Mouse (Mus musculus) embryonic stem cell, embryonic (primary cell): Measurements from ENCODE around the gene Ddx25.

Experiments used
- CTCF ChIA-PET, 4 experiments: fragments of 300-600 bp in 2 of 4; fragments of 350-600 bp in 2 of 4; sonication (Branson Sonifier 250); formaldehyde crosslinking; loops; one replicate each; lab custom pipeline; 2022; ENCODE audit warnings: inconsistent platforms in 2 of 4; lab: Charles Lee
- POLR2A ChIA-PET, 4 experiments: fragments of 300-600 bp in 2 of 4; fragments of 350-600 bp in 2 of 4; sonication (Branson Sonifier 250); formaldehyde crosslinking; loops; one replicate each; lab custom pipeline; 2022; ENCODE audit warnings: antibody characterized with exemption in 4 of 4, inconsistent platforms in 1 of 4; lab: Charles Lee

The Ddx25 gene

GRCm38 (mm10) chr9:35546745-35547144 lies 11.6 kb downstream of the Ddx25 start:
- POLR2A ChIA-PET, result interaction anchor here in 2 of 4 experiments (1.3 to 2.3 kb wide), 2 partner anchors 13 to 23 kb away, joined by 4 to 6 read pairs; partner anchors contain the start of genes Hyls1 (in 1 of the 2) and Pate2 (in 1 of the 2)
- CTCF ChIA-PET, result interaction anchor here in 1 of 4 experiments (1.9 kb wide), 1 partner anchor 12 kb away, joined by 9 read pairs; no protein-coding TSS in a partner anchor

GRCm38 (mm10) chr9:35545704-35546103 lies 12.6 kb downstream of the Ddx25 start:
- POLR2A ChIA-PET, result interaction anchor here in 2 of 4 experiments (1.0 to 2.3 kb wide), 3 partner anchors 14 to 25 kb away, joined by 3 to 6 read pairs (median 4); partner anchors contain the start of genes Hyls1 (in 2 of the 2) and Pate2 (in 2 of the 2)
- CTCF ChIA-PET, result interaction anchor here in 3 of 4 experiments (0.5 to 1.9 kb wide), 5 partner anchors 11 to 263 kb away, joined by 3 to 9 read pairs (median 3); no protein-coding TSS in a partner anchor

GRCm38 (mm10) chr9:35544666-35545065 lies 13.7 kb downstream of the Ddx25 start:
- POLR2A ChIA-PET, result interaction anchor here in 1 of 4 experiments (1.3 kb wide), 1 partner anchor 262 kb away, joined by 3 read pairs; no protein-coding TSS in a partner anchor
- CTCF ChIA-PET, result interaction anchor here in 2 of 4 experiments (1.1 to 1.4 kb wide), 2 partner anchors 10 to 262 kb away, joined by 3 read pairs; no protein-coding TSS in a partner anchor

DNA sequence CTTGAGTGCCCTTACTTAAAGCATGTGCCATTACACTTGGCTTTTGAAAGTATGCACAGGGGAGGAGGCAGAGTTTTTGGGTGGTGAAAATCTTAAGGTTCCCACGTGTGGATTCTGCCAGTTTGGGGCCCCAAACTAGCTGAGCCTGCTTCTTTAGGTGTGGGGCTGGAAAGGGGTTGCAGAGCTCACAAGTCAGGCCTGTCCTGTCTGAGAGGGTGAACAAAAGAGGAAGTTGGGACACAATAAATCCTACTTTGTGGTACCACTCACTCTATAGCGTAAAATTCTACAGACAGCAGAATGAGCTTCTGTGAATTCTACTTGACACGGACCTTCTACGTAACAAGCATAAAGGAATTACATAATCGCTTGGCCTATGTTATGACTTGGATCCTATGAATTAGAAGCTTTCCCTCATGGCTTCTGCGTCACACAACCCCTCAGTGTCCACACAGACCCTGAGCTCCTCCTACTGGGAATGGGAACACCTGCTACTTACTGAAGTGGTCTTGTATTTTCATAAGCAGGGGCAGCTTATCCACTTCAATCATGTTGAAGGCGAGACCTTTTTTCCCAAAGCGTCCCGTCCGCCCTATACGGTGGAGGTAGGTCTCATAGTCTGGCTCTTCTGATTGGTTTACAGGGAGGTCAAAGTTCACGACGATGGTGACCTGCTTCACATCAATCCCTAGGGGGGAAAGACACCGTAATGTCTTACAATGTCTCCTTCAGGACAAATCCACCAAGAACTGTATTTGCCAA lies 15.0 kb downstream of the Ddx25 start:
- ChIA-PET CTCF (interaction anchor here in 3 of 4 experiments (0.6 to 1.8 kb wide), 6 partner anchors 8 to 319 kb away, joined by 3 to 6 read pairs (median 3); no protein-coding TSS in a partner anchor), POLR2A (interaction anchor here in 1 of 4 experiments (1.3 to 1.5 kb wide), 2 partner anchors 15 to 16 kb away, joined by 4 to 5 read pairs; partner anchors contain the start of genes Ddx25 and Pus3)

DNA sequence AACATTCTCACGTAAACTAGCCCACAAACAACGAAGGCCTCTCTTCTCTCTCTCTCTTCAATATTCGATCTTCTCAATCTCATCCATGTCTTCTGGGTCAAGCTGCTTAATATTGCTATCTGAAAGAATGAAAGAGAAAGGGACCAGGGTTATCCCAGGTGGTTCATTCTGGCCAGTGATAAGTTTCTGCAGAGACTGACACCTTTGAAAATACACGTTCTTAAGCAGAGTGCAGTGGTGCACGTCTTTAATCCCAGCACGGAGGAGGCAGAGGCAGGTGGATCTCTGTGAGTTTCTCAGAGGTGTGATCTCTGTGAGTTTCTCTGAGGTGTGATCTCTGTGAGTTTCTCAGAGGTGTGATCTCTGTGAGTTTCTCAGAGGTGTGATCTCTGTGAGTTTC lies 16.4 kb downstream of the Ddx25 start:
- ChIA-PET CTCF (interaction anchor here in 3 of 4 experiments (0.6 to 2.9 kb wide), 28 partner anchors 10 to 680 kb away, joined by 3 to 43 read pairs (median 4); partner anchors contain the start of genes Srpr (in 3 of the 3) and Tirap (in 3 of the 3)), POLR2A (interaction anchor here in 2 of 4 experiments (0.6 to 1.7 kb wide), 5 partner anchors 12 to 260 kb away, joined by 3 to 4 read pairs (median 3); no protein-coding TSS in a partner anchor)

GRCm38 (mm10) chr9:35541488-35541887 lies 16.8 kb downstream of the Ddx25 start:
- ChIA-PET CTCF (interaction anchor here (0.6 to 2.9 kb wide), 45 partner anchors 10 to 1671 kb away, joined by 3 to 43 read pairs (median 4); partner anchors contain the start of genes Srpr (in 3 of the 4), Tirap (in 3 of the 4), Fam118b (in 1 of the 4) and Rpusd4 (in 1 of the 4)), POLR2A (interaction anchor here in 3 of 4 experiments (0.6 to 1.7 kb wide), 7 partner anchors 13 to 259 kb away, joined by 3 to 4 read pairs (median 3); no protein-coding TSS in a partner anchor)

GRCm38 (mm10) chr9:35541024-35541423 lies 17.3 kb downstream of the Ddx25 start:
- POLR2A ChIA-PET, result interaction anchor here in 3 of 4 experiments (0.6 to 1.7 kb wide), 6 partner anchors 15 to 982 kb away, joined by 3 to 4 read pairs (median 4); no protein-coding TSS in a partner anchor
- CTCF ChIA-PET, result interaction anchor here (0.6 to 2.9 kb wide), 43 partner anchors 9 to 1671 kb away, joined by 3 to 43 read pairs (median 4); partner anchors contain the start of genes Srpr (in 3 of the 4), Tirap (in 3 of the 4), Fam118b (in 1 of the 4) and Rpusd4 (in 1 of the 4)

GRCm38 (mm10) chr9:35539001-35539750 lies 19.2 kb downstream of the Ddx25 start:
- CTCF ChIA-PET, result interaction anchor here in 3 of 4 experiments (0.6 to 2.9 kb wide), 8 partner anchors 15 to 257 kb away, joined by 3 to 20 read pairs (median 4); no protein-coding TSS in a partner anchor
- POLR2A ChIA-PET, result interaction anchor here in 2 of 4 experiments (0.7 to 1.2 kb wide), 5 partner anchors 15 to 272 kb away, joined by 3 to 4 read pairs (median 3); partner anchors contain the start of genes Fam118b (in 1 of the 2) and Rpusd4 (in 1 of the 2)

GRCm38 (mm10) chr9:35535876-35536275 lies 22.5 kb downstream of the Ddx25 start:
- ChIA-PET CTCF (interaction anchor here (1.2 to 2.3 kb wide), 20 partner anchors 7 to 336 kb away, joined by 3 to 31 read pairs (median 6); partner anchors contain the start of genes Fam118b (in 2 of the 4), Cdon (in 1 of the 4), Rpusd4 (in 1 of the 4) and Srpr (in 1 of the 4)), POLR2A (interaction anchor here in 1 of 4 experiments (0.6 kb wide), 1 partner anchor 208 kb away, joined by 6 read pairs; no protein-coding TSS in a partner anchor)

DNA sequence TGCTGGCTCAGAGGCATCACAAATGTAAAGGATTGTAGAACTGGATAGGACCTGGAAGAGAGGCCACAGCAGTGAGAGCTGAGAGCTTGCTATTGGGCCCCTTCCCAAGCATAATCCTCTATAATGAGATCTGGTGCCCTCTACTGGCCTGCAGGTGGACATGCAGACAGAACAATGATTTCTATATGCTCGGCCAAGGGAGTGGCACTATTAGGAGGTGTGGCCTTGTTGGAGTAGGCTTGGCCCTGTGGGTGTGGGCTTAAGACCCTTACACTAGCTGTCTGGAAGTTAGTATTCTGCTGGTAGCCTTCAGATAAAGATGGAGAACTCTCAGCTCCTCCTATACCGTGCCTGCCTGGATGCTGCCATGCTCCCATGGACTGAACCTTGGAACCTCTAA lies 23.2 kb downstream of the Ddx25 start:
- ChIA-PET POLR2A (interaction anchor here in 3 of 4 experiments (0.5 to 1.5 kb wide), 10 partner anchors 24 to 336 kb away, joined by 3 to 7 read pairs (median 3); partner anchors contain the start of genes Fam118b (in 2 of the 3), Rpusd4 (in 2 of the 3), Foxred1 (in 1 of the 3) and Hyls1 (in 1 of the 3)), CTCF (interaction anchor here (0.5 to 2.3 kb wide), 49 partner anchors 8 to 355 kb away, joined by 3 to 31 read pairs (median 5); partner anchors contain the start of genes Fam118b (in 2 of the 4), Cdon (in 1 of the 4), Ddx25 (in 1 of the 4) and Pus3 (in 1 of the 4))

DNA sequence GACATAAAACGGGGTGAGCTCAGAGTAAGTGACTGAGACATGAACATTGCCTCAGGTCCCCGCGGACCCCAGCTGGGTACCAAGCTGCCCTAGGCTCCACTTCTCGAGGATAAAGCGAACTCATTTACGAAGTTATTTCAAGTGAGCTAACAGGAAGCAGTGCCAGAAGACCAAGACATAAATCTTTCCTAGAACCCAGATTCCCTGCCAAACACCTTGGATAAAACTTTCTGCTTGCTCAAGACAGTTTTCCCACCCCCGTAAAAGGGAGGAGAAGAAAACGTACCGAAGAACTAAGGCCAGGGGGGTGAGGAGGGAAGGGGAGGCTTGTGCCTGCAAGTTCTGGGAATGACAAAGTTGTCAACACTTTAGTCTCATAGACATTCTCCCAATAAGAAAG lies 25.1 kb downstream of the Ddx25 start:
- POLR2A ChIA-PET, result interaction anchor here in 2 of 4 experiments (0.9 to 1.3 kb wide), 3 partner anchors 16 to 239 kb away, joined by 3 to 5 read pairs (median 3); no protein-coding TSS in a partner anchor
- CTCF ChIA-PET, result interaction anchor here in 1 of 4 experiments (1.2 to 2.3 kb wide), 2 partner anchors 9 to 251 kb away, joined by 8 to 25 read pairs; no protein-coding TSS in a partner anchor

GRCm38 (mm10) chr9:35529796-35530195 lies 28.5 kb downstream of the Ddx25 start:
- CTCF ChIA-PET, result interaction anchor here in 2 of 4 experiments (1.0 to 1.4 kb wide), 2 partner anchors 11 kb away, joined by 3 read pairs; no protein-coding TSS in a partner anchor

GRCm38 (mm10) chr9:35529141-35529540 lies 29.2 kb downstream of the Ddx25 start:
- ChIA-PET CTCF (interaction anchor here in 2 of 4 experiments (1.0 to 1.4 kb wide), 2 partner anchors 12 kb away, joined by 3 read pairs; no protein-coding TSS in a partner anchor), POLR2A (interaction anchor here in 1 of 4 experiments (0.6 kb wide), 1 partner anchor 1484 kb away, joined by 4 read pairs; no protein-coding TSS in a partner anchor)

More at GRCm38 (mm10) chr9:35529796-35530195, 28.5 kb downstream of the Ddx25 start:
- POLR2A ChIA-PET, result interaction anchor here in 2 of 4 experiments (0.5 to 0.6 kb wide), 2 partner anchors 329 to 1484 kb away, joined by 4 read pairs; no protein-coding TSS in a partner anchor

DNA sequence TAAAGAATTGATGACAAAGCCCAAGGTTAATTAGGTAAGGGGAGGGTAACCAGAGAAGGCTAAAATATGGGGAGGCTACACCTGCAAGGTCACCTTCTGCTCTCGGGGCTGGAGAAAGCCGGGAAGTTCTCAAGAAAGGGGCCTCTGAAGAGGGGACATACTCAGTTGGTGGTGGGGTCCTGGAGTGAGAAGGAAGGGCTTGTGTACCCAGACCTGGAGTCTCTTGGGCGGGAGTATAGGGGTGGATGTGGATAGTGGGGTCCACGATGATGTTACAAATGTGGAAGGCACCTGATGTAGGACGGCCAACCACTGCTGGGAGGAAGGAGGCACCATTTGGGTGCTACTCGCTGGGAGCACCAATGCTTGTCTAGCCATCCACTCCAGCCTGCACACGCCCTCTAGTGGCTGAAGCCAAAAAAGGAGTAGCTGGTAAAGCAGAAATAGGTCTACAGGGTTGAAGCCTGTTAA lies 34.4 kb downstream of the Ddx25 start:
- CTCF ChIA-PET, result interaction anchor here (0.5 to 3.5 kb wide), 51 partner anchors 9 to 473 kb away, joined by 3 to 31 read pairs (median 4); partner anchors contain the start of genes Cdon (in 1 of the 4), Fam118b (in 1 of the 4), Foxred1 (in 1 of the 4) and Rpusd4 (in 1 of the 4)
- POLR2A ChIA-PET, result interaction anchor here in 3 of 4 experiments (0.6 to 2.0 kb wide), 17 partner anchors 15 to 1203 kb away, joined by 3 to 6 read pairs (median 4); no protein-coding TSS in a partner anchor

- ChIA-PET POLR2A (interaction anchor here in 2 of 4 experiments (0.9 to 2.0 kb wide), 12 partner anchors 15 to 256 kb away, joined by 3 to 6 read pairs (median 4); no protein-coding TSS in a partner anchor), CTCF (interaction anchor here (0.6 to 3.5 kb wide), 29 partner anchors 11 to 1120 kb away, joined by 3 to 31 read pairs (median 4); partner anchors contain the start of genes Fam118b (in 1 of the 4), Foxred1 (in 1 of the 4), Rpusd4 (in 1 of the 4) and Srpr (in 1 of the 4))
Measured at GRCm38 (mm10) chr9:35523541-35523940, 34.8 kb downstream of the Ddx25 start.
